Mouse (Mus musculus) stomach, postnatal 0 days (tissue): Measurements from ENCODE around the gene Pax3. TPM values are rescaled to one million over a fixed set of nuclear protein-coding genes. Genes with fewer than 3 reads are reported as not detected.

Source experiments
- ATAC-seq: fragments of 200-750 bp; cut with Nextera tagmentation; 2 replicates; pipeline ENCODE4 v1.8.0; 2017; ENCODE audit not compliant: low FRiP score, low TSS enrichment
- DNase-seq: peaks from one replicate; pipeline ENCODE4 v3.0.0-alpha.2; 2016; ENCODE audit warnings: low spot score
- H3K27ac ChIP-seq: fragments of 300-500 bp; sonication (generic); replicated peaks from 2 replicates; pipeline ENCODE4 v1.5.1; 2014; ENCODE audit warnings: mild to moderate bottlenecking, control low read depth
- H3K27me3 ChIP-seq: fragments of 300-500 bp; sonication (generic); 2 replicates; pipeline ENCODE4 v1.6.1; 2014; ENCODE audit warnings: low read length; ENCODE audit not compliant: control insufficient read depth, insufficient read depth
- H3K36me3 ChIP-seq: fragments of 300-500 bp; sonication (generic); 2 replicates; pipeline ENCODE4 v1.6.1; 2014; ENCODE audit warnings: low read length, mixed read lengths; ENCODE audit not compliant: control insufficient read depth, insufficient read depth
- H3K4me1 ChIP-seq: fragments of 300-500 bp; sonication (generic); replicated peaks from 2 replicates; pipeline ENCODE4 v1.6.1; 2014; ENCODE audit warnings: antibody characterized with exemption; ENCODE audit not compliant: control insufficient read depth, insufficient read depth
- H3K4me2 ChIP-seq: fragments of 300-500 bp; sonication (generic); replicated peaks from 2 replicates; pipeline ENCODE4 v1.6.1; 2014; ENCODE audit warnings: low read depth, mild to moderate bottlenecking, control low read depth, moderate library complexity
- H3K4me3 ChIP-seq: fragments of 300-500 bp; sonication (generic); 2 replicates; pipeline ENCODE4 v1.5.1; 2014; ENCODE audit warnings: low read depth, low read length, control low read depth
- H3K9ac ChIP-seq: fragments of 300-500 bp; sonication (generic); 2 replicates; pipeline ENCODE4 v1.6.1; 2014; ENCODE audit warnings: mild to moderate bottlenecking, low read length, control low read depth, mixed read lengths
- H3K9me3 ChIP-seq: fragments of 300-500 bp; sonication (generic); 2 replicates; pipeline ENCODE4 v1.6.1; 2016; ENCODE audit warnings: low read length; ENCODE audit not compliant: control insufficient read depth
- CTCF ChIP-seq: IDR thresholded peaks from 2 replicates; pipeline ENCODE4 v1.5.1; 2016; ENCODE audit warnings: antibody characterized with exemption, low read depth, mild to moderate bottlenecking, moderate library complexity
- EP300 ChIP-seq: optimal IDR thresholded peaks from 2 replicates; pipeline ENCODE3; 2016; ENCODE audit warnings: antibody characterized with exemption
- WGBS: fragments of 180-500 bp; shearing (Covaris S2); extraction: QIAGEN DNeasy Blood & Tissue Kit; methylation state at CpG from one replicate; pipeline ENCODE4 v1.1.7; 2014; 5-methylcytosine and 5-hydroxymethylcytosine counted together
- polyA plus RNA-seq: library from polyadenylated mRNA; unstranded; fragments of >200 nt; fragmentation: Nextera tagmentation; extraction: Ambion mirVana; gene quantifications from 2 replicates; pipeline ENCODE4 v1.2.1, GENCODE M21; 2015

Gene Pax3
- polyA plus RNA-seq, 1 experiment from 2014 or later = not detected

GRCm38 (mm10) chr1:78201251-78202010, 4.5 kb upstream of the Pax3 start:
- H3K27ac ChIP-seq = no peak overlapping the region
- DNase-seq = no peak
- H3K27me3 ChIP-seq = peaks cover 42% of the 10 kb centered on the region
- H3K4me2 ChIP-seq = no peak overlapping the region
- no peaks in the 10 kb centered on the region for H3K9me3 ChIP-seq
- no peak overlapping the region for H3K4me3 ChIP-seq
- H3K36me3 ChIP-seq = no peaks in the 10 kb centered on the region
- 3% methylated on average over 28 of the region's 28 CpGs for WGBS
- no peaks in the 10 kb centered on the region; the same call in 1 of the 2 replicates for H3K4me1 ChIP-seq
- ATAC-seq = no peak
- TF ChIP-seq CTCF = no peak
- TF ChIP-seq EP300 = no peak
- H3K9ac ChIP-seq = no peak overlapping the region

GRCm38 (mm10) chr1:78200191-78200590, 3.3 kb upstream of the Pax3 start:
- H3K27ac ChIP-seq = no peak overlapping the region
- H3K9me3 ChIP-seq = no peaks in the 10 kb centered on the region
- WGBS = 2% methylated on average over 15 of the region's 15 CpGs
- no peak overlapping the region for H3K4me2 ChIP-seq
- no peak for DNase-seq
- TF ChIP-seq EP300 (no peak), CTCF (0 out of 2 replicates have a peak, but pooled peaks have one; percentile 10)
- no peaks in the 10 kb centered on the region; the same call in 1 of the 2 replicates for H3K4me1 ChIP-seq
- peaks cover 40% of the 10 kb centered on the region for H3K27me3 ChIP-seq
- no peak overlapping the region for H3K9ac ChIP-seq
- no peaks in the 10 kb centered on the region for H3K36me3 ChIP-seq
- no peak for ATAC-seq
- no peak overlapping the region for H3K4me3 ChIP-seq

GRCm38 (mm10) chr1:78199221-78199620, 2.3 kb upstream of the Pax3 start:
- ATAC-seq = no peak
- 1% methylated on average over 9 of the region's 9 CpGs for WGBS
- H3K36me3 ChIP-seq = no peaks in the 10 kb centered on the region
- H3K27ac ChIP-seq = no peak overlapping the region
- H3K4me2 ChIP-seq = no peak overlapping the region
- H3K9ac ChIP-seq = no peak overlapping the region
- H3K27me3 ChIP-seq = peaks cover 33% of the 10 kb centered on the region
- DNase-seq = no peak
- no peak overlapping the region for H3K4me3 ChIP-seq
- no peak for TF ChIP-seq EP300
- TF ChIP-seq CTCF = no peak
- H3K9me3 ChIP-seq = no peaks in the 10 kb centered on the region
- no peaks in the 10 kb centered on the region; the same call in 1 of the 2 replicates for H3K4me1 ChIP-seq

GRCm38 (mm10) chr1:78198319-78198940, 1.5 kb upstream of the Pax3 start:
- ATAC-seq = no peak
- WGBS = 4% methylated on average over 8 of the region's 9 CpGs
- TF ChIP-seq EP300 = no peak
- TF ChIP-seq CTCF = no peak

GRCm38 (mm10) chr1:78197351-78198234, 659 bp upstream of the Pax3 start:
- WGBS = 4% methylated on average over 21 of the region's 21 CpGs
- DNase-seq (no peak), ATAC-seq (no peak)
- Histone ChIP-seq H3K36me3 (no peaks in the 10 kb centered on the region), H3K4me3 (peak overlapping the region; percentile 29), H3K4me2 (peak overlapping the region; percentile 41), H3K27ac (no peak overlapping the region), H3K9me3 (no peaks in the 10 kb centered on the region), H3K27me3 (peaks cover 37% of the 10 kb centered on the region; the same call in 1 of the 2 replicates), H3K9ac (no peak overlapping the region), H3K4me1 (no peaks in the 10 kb centered on the region; the same call in 1 of the 2 replicates)
- no peak for TF ChIP-seq EP300
- no peak for TF ChIP-seq CTCF

More at GRCm38 (mm10) chr1:78198319-78198940, 1.5 kb upstream of the Pax3 start:
- Histone ChIP-seq H3K27me3 (peaks cover 36% of the 10 kb centered on the region), H3K9ac (no peak overlapping the region), H3K4me2 (no peak overlapping the region), H3K36me3 (no peaks in the 10 kb centered on the region), H3K4me3 (no peak overlapping the region), H3K9me3 (no peaks in the 10 kb centered on the region), H3K4me1 (no peaks in the 10 kb centered on the region; the same call in 1 of the 2 replicates), H3K27ac (no peak overlapping the region)
- no peak for DNase-seq
